Mouse (Mus musculus) MEL (cell line): Measurements from ENCODE around the gene Ppp1cc. TPM values are rescaled to one million over a fixed set of nuclear protein-coding genes. Genes with fewer than 3 reads are reported as not detected.

Source experiments
- DNase-seq: peaks from one replicate; pipeline ENCODE4 v3.0.0; 2011; ENCODE audit warnings: low read depth, low spot score
- H3K27ac ChIP-seq: 2 replicates; pipeline ENCODE4 v1.5.1; 2012; ENCODE audit warnings: low read depth, mild to moderate bottlenecking, control low read depth, low read length, moderate library complexity; ENCODE audit not compliant: control insufficient read depth
- H3K27me3 ChIP-seq, 2 experiments: fragments of 150-350 bp in 1 of 2; sonication (generic) in 1 of 2; 2 replicates each; pipeline ENCODE4 v1.6.1; 2012; ENCODE audit warnings: low read length in 2 of 2, mild to moderate bottlenecking in 2 of 2, improper control_type of control experiment in 1 of 2, moderate library complexity in 1 of 2; ENCODE audit not compliant: insufficient read depth in 2 of 2, control insufficient read depth in 1 of 2
- H3K36me3 ChIP-seq, 2 experiments: 2 replicates each; pipeline ENCODE4 v1.6.1; 2012 to 2014; ENCODE audit warnings: low read length in 2 of 2, improper control_type of control experiment in 1 of 2, inconsistent platforms in 1 of 2, mild to moderate bottlenecking in 1 of 2; ENCODE audit not compliant: insufficient read depth in 2 of 2, control insufficient read depth in 1 of 2
- H3K4me1 ChIP-seq, 2 experiments: fragments of 150-350 bp in 1 of 2; sonication (generic) in 1 of 2; 2 replicates each; pipeline ENCODE4 v1.6.1; 2012; ENCODE audit warnings: low read length in 2 of 2, improper control_type of control experiment in 1 of 2, mild to moderate bottlenecking in 1 of 2; ENCODE audit not compliant: insufficient read depth in 2 of 2, control insufficient read depth in 1 of 2
- H3K4me3 ChIP-seq, 2 experiments: fragments of 150-350 bp in 1 of 2; sonication (generic) in 1 of 2; 2 replicates each; pipeline ENCODE4 v1.5.1; 2012; ENCODE audit warnings: low read depth in 2 of 2, low read length in 2 of 2, mild to moderate bottlenecking in 2 of 2, moderate library complexity in 2 of 2, control low read depth in 1 of 2, improper control_type of control experiment in 1 of 2; ENCODE audit not compliant: control insufficient read depth in 1 of 2, insufficient read depth in 1 of 2
- H3K79me2 ChIP-seq: 2 replicates; pipeline ENCODE4 v1.6.1; 2012; ENCODE audit warnings: mild to moderate bottlenecking, low read length, moderate library complexity; ENCODE audit not compliant: control insufficient read depth, poor library complexity, insufficient read depth
- H3K9ac ChIP-seq: 2 replicates; pipeline ENCODE4 v1.6.1; 2012; ENCODE audit warnings: low read depth, mild to moderate bottlenecking, control low read depth, low read length, moderate library complexity; ENCODE audit not compliant: control insufficient read depth, poor library complexity, severe bottlenecking
- H3K9me3 ChIP-seq: fragments of 150-350 bp; sonication (generic); replicated peaks from 2 replicates; pipeline ENCODE4 v1.6.1; 2012; ENCODE audit warnings: mild to moderate bottlenecking, low read length, improper control_type of control experiment, moderate library complexity; ENCODE audit not compliant: insufficient read depth
- BHLHE40 ChIP-seq: IDR thresholded peaks from 2 replicates; pipeline ENCODE4 v1.6.1; 2012; ENCODE audit warnings: low read depth, mild to moderate bottlenecking, inconsistent platforms, low read length, improper control_type of control experiment, borderline replicate concordance
- CHD1 ChIP-seq: IDR thresholded peaks from 2 replicates; pipeline ENCODE4 v1.6.1; 2012; ENCODE audit warnings: low read depth, mild to moderate bottlenecking, inconsistent platforms, low read length, improper control_type of control experiment
- CTCF ChIP-seq, 3 experiments: IDR thresholded peaks in 2 of 3; conservative IDR thresholded peaks in 1 of 3; 2 replicates each; pipeline ENCODE4 v1.5.1; 2011 to 2012; ENCODE audit warnings: low read length in 3 of 3, low read depth in 2 of 3, mild to moderate bottlenecking in 2 of 3, improper control_type of control experiment in 1 of 3, inconsistent platforms in 1 of 3, mixed read lengths in 1 of 3, moderate library complexity in 1 of 3; ENCODE audit not compliant: control insufficient read depth in 1 of 3, insufficient read depth in 1 of 3, poor library complexity in 1 of 3, severe bottlenecking in 1 of 3
- ELF1 ChIP-seq: IDR thresholded peaks from 2 replicates; pipeline ENCODE4 v1.6.1; 2014; ENCODE audit warnings: low read depth, mild to moderate bottlenecking, inconsistent platforms, low read length, improper control_type of control experiment, moderate library complexity
- GATA1 ChIP-seq: IDR thresholded peaks from 2 replicates; pipeline ENCODE4 v1.6.1; 2011; ENCODE audit warnings: low read depth, low read length, improper control_type of control experiment
- HCFC1 ChIP-seq: IDR thresholded peaks from 2 replicates; pipeline ENCODE4 v1.6.1; 2012; ENCODE audit warnings: low read depth, mild to moderate bottlenecking, inconsistent platforms, low read length, improper control_type of control experiment, moderate library complexity
- JUND ChIP-seq: IDR thresholded peaks from 2 replicates; pipeline ENCODE4 v1.6.1; 2011; ENCODE audit warnings: low read depth, mild to moderate bottlenecking, improper control_type of control experiment, low read length
- MAX ChIP-seq: IDR thresholded peaks from 2 replicates; pipeline ENCODE4 v1.6.1; 2011; ENCODE audit warnings: low read length, improper control_type of control experiment
- MEF2A ChIP-seq: IDR thresholded peaks from 2 replicates; pipeline ENCODE4 v1.6.1; 2014; ENCODE audit warnings: low read depth, mild to moderate bottlenecking, inconsistent platforms, low read length, improper control_type of control experiment; ENCODE audit not compliant: poor library complexity, insufficient replicate concordance, severe bottlenecking; ENCODE audit errors: extremely low read depth
- MXI1 ChIP-seq: IDR thresholded peaks from 2 replicates; pipeline ENCODE4 v1.6.1; 2011; ENCODE audit warnings: mild to moderate bottlenecking, low read depth, low read length, improper control_type of control experiment
- MYB ChIP-seq: IDR thresholded peaks from 2 replicates; pipeline ENCODE4 v1.6.1; 2011; ENCODE audit warnings: mild to moderate bottlenecking, low read depth, low read length, improper control_type of control experiment
- MYC ChIP-seq: IDR thresholded peaks from 2 replicates; pipeline ENCODE4 v1.6.1; 2011; ENCODE audit warnings: low read depth, mild to moderate bottlenecking, low read length, improper control_type of control experiment, moderate library complexity
- NELFE ChIP-seq: IDR thresholded peaks from 2 replicates; pipeline ENCODE4 v1.6.1; 2011; ENCODE audit warnings: low read depth, low read length, improper control_type of control experiment
- POLR2A ChIP-seq, 2 experiments: IDR thresholded peaks; 2 replicates each; pipeline ENCODE4 v1.6.1; 2011 to 2012; ENCODE audit warnings: low read length in 2 of 2, mild to moderate bottlenecking in 2 of 2, control low read depth in 1 of 2, improper control_type of control experiment in 1 of 2, low read depth in 1 of 2, moderate library complexity in 1 of 2; ENCODE audit not compliant: control insufficient read depth in 1 of 2, insufficient read depth in 1 of 2, poor library complexity in 1 of 2
- POLR2AphosphoS2 ChIP-seq: IDR thresholded peaks from 2 replicates; pipeline ENCODE4 v1.6.1; 2011; ENCODE audit warnings: low read length, improper control_type of control experiment
- SIN3A ChIP-seq: IDR thresholded peaks from 2 replicates; pipeline ENCODE4 v1.6.1; 2012; ENCODE audit warnings: low read length, improper control_type of control experiment, inconsistent platforms
- TAL1 ChIP-seq: IDR thresholded peaks from 2 replicates; pipeline ENCODE4 v1.6.1; 2012; ENCODE audit warnings: mild to moderate bottlenecking, inconsistent platforms, low read length, moderate library complexity, mixed read lengths
- TBP ChIP-seq: IDR thresholded peaks from 2 replicates; pipeline ENCODE4 v1.8.0; 2011; ENCODE audit warnings: low read depth, low read length, improper control_type of control experiment
- TCF12 ChIP-seq: IDR thresholded peaks from 2 replicates; pipeline ENCODE4 v1.6.1; 2014; ENCODE audit warnings: low read depth, mild to moderate bottlenecking, inconsistent platforms, low read length, improper control_type of control experiment, moderate library complexity
- UBTF ChIP-seq: IDR thresholded peaks from 2 replicates; pipeline ENCODE4 v1.6.1; 2012; ENCODE audit warnings: low read depth, mild to moderate bottlenecking, inconsistent platforms, low read length, improper control_type of control experiment, moderate library complexity, borderline replicate concordance; ENCODE audit not compliant: insufficient read depth
- USF1 ChIP-seq: IDR thresholded peaks from 2 replicates; pipeline ENCODE4 v1.6.1; 2014; ENCODE audit warnings: low read depth, mild to moderate bottlenecking, inconsistent platforms, low read length, improper control_type of control experiment, moderate library complexity
- ZMIZ1 ChIP-seq: IDR thresholded peaks from 2 replicates; pipeline ENCODE4 v1.6.1; 2012; ENCODE audit warnings: low read depth, mild to moderate bottlenecking, inconsistent platforms, low read length, improper control_type of control experiment, moderate library complexity
- ZNF384 ChIP-seq: IDR thresholded peaks from 2 replicates; pipeline ENCODE4 v1.6.1; 2012; ENCODE audit warnings: low read depth, mild to moderate bottlenecking, inconsistent platforms, low read length, improper control_type of control experiment
- polyA plus RNA-seq, 2 experiments: library from polyadenylated mRNA; stranded (reverse) in 1 of 2; unstranded in 1 of 2; fragments of >175 nt in 1 of 2; fragments of >200 nt in 1 of 2; gene quantifications; 2 replicates each; pipeline versions ENCODE4 v1.2.1 to v1.2.4; 2012; ENCODE audit warnings: low replicate concordance in 2 of 2, low read depth in 1 of 2; ENCODE audit not compliant: insufficient read length in 2 of 2, insufficient read depth in 1 of 2, missing spikeins in 1 of 2
- total RNA-seq: library from RNA; depleted of rRNA; stranded (reverse); fragments of 300-350 nt; gene quantifications from 2 replicates; pipeline ENCODE4 v1.2.3, GENCODE M21; 2012

The Ppp1cc gene
- total and polyA plus RNA-seq, 3 experiments: 305 to 420 TPM; not detected in 1

GRCm38 (mm10) chr5:122204180-122204579, 46.1 kb downstream of the Ppp1cc start:
- H3K36me3 ChIP-seq: no peaks in the 10 kb centered on the region; a peak in 1 of 4 replicates

GRCm38 (mm10) chr5:122206475-122206874, 48.4 kb downstream of the Ppp1cc start, which contains the start of gene Hvcn1:
TSS of gene Hvcn1 (plus strand) at chr5:122206804.
- TF ChIP-seq NELFE (peak; percentile 30), TCF12 (no peak), UBTF (no peak), GATA1 (no peak), ELF1 (peak; percentile 65; the same call in 1 of the 2 replicates), POLR2AphosphoS2 (no peak), ZNF384 (peak; percentile 67), USF1 (no peak), JUND (no peak), TBP (peak; percentile 48; the same call in 1 of the 2 replicates), ZMIZ1 (0 out of 2 replicates have a peak, but pooled peaks have one; percentile 39), HCFC1 (peak; percentile 76), POLR2A (IDR thresholded peaks at IDR 0.05; ENCODE audit: control insufficient read depth in 1 of 2, insufficient read depth in 1 of 2, low read depth in 1 of 2, low read length in 2 of 2, poor library complexity in 1 of 2) (peak in 1 of 2 experiments; percentile 58; a peak in 1 of 4 replicates), MXI1 (no peak), SIN3A (peak; percentile 33; the same call in 1 of the 2 replicates)
- Histone ChIP-seq H3K36me3 (no peaks in the 10 kb centered on the region; a peak in 1 of 4 replicates), H3K9me3 (no peaks in the 10 kb centered on the region), H3K79me2 (no peaks in the 10 kb centered on the region), H3K27me3 (no peaks in the 10 kb centered on the region), H3K9ac (peak within 1 kb of the TSS; percentile 50), H3K4me3 (peak within 1 kb of the TSS; percentile 40 to 68), H3K27ac (no peak within 1 kb of the TSS), H3K4me1 (peaks cover 0 to 11% of the 10 kb centered on the region in 2 experiments; a peak in 3 of 4 replicates)
- peak; percentile 85 for DNase-seq

More at GRCm38 (mm10) chr5:122204180-122204579, 46.1 kb downstream of the Ppp1cc start:
- Histone ChIP-seq H3K27me3 (no peaks in the 10 kb centered on the region), H3K4me1 (peaks cover 0 to 11% of the 10 kb centered on the region in 2 experiments; a peak in 3 of 4 replicates), H3K79me2 (no peaks in the 10 kb centered on the region), H3K9me3 (no peaks in the 10 kb centered on the region), H3K9ac (no peak overlapping the region), H3K4me3 (no peak overlapping the region), H3K27ac (no peak overlapping the region)
- DNase-seq: no peak
- TF ChIP-seq POLR2A (IDR thresholded peaks at IDR 0.05; ENCODE audit: control insufficient read depth in 1 of 2, insufficient read depth in 1 of 2, low read depth in 1 of 2, low read length in 2 of 2, poor library complexity in 1 of 2) (no peak), MEF2A (no peak), CHD1 (no peak), UBTF (no peak), BHLHE40 (no peak), MXI1 (no peak), CTCF (IDR thresholded peaks at IDR 0.05 in 2 of 3, conservative IDR thresholded peaks at IDR 0.05 in 1 of 3; ENCODE audit: control insufficient read depth in 1 of 3, insufficient read depth in 1 of 3, low read depth in 2 of 3, low read length in 3 of 3, poor library complexity in 1 of 3, severe bottlenecking in 1 of 3) (no peak), TAL1 (no peak), TCF12 (no peak), MYC (no peak), ZNF384 (no peak), MAX (no peak), MYB (no peak), ZMIZ1 (no peak)
